Mouse (Mus musculus) gastrocnemius, adult 18-20 months (tissue): ENCODE results near the gene Arhgap32. TPM values are rescaled to one million over a fixed set of nuclear protein-coding genes. Genes with fewer than 3 reads are reported as not detected.

ENCODE experiments used
- DNase-seq: peaks from one replicate; pipeline ENCODE4 v3.0.0; 2021; ENCODE audit warnings: low spot score
- microRNA-seq: library from miRNA; unstranded; fragments of <30 nt; microRNA quantifications from one replicate; pipeline ENCODE4 v1.2.0, GENCODE M21; 2021
- total RNA-seq, 2 experiments: library from RNA; stranded (reverse); gene quantifications; 2 replicates each; pipeline ENCODE4 v1.2.3; 2021

Gene Arhgap32
- total RNA-seq, 2 experiments from 2014 or later, result 6.0 to 6.5 TPM

DNA sequence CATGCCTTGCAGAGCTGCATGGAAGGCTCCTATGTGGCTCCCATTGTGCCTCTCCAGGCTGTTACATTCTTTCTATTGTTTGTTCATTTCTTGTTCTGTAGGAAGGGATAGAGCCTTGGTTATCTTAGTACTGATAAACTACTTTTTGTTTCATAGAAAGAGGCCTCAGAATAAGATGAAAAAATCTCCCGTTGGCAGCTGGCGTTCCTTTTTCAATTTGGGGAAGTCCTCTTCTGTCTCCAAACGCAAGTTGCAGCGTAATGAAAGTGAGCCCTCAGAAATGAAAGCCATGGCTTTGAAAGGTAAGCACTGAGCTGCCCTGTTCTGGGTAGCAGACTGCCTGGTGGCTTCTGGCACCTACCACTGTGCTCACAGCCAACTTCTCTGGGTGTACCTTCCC lies 134.6 kb downstream of the Arhgap32 start:
- no peak for DNase-seq

- no peak for DNase-seq
These were observed 137.8 kb downstream of the Arhgap32 start for GRCm38 (mm10) chr9:32253721-32254120.

DNA sequence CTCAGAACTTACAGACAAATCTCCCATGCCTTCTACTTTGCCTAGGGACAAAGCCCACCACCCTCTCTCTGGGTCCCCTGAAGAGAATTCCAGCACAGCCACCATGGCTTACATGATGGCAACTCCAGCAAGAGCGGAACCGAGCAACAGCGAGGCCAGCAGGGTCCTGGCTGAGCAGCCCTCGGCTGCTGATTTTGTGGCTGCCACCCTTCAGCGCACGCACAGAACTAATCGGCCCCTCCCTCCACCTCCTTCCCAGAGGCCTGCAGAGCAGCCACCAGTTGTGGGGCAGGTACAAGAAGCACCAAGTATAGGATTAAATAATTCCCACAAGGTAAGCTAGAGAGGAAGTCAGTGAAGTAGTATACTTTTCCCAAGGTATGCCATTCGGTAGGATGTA lies 141.4 kb downstream of the Arhgap32 start:
- no peak for DNase-seq

DNA sequence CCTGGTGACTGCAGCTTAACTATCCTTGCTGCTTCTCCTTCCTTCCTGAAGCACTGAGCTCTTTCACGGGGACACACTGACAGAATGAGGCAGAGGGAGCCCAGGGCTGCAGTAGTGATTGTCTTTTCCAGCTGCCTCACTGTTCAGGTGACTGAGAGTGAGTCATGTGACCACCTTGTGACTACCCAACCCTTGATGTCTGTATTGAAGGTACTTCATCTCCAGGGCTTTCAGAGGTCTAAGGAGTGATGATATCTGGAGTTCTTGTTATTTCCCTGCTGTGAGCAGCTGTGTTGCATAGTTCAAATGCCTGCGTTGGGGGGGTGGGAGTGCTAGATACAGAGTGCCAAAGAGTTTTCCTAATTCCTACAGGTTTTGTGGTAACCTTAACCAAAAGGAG lies 141.9 kb downstream of the Arhgap32 start:
- no peak for DNase-seq

GRCm38 (mm10) chr9:32271896-32272444 lies 156.0 kb downstream of the Arhgap32 start:
- peak; percentile 71 for DNase-seq

GRCm38 (mm10) chr9:32278052-32278451 lies 162.1 kb downstream of the Arhgap32 start:
- no peak for DNase-seq

DNA sequence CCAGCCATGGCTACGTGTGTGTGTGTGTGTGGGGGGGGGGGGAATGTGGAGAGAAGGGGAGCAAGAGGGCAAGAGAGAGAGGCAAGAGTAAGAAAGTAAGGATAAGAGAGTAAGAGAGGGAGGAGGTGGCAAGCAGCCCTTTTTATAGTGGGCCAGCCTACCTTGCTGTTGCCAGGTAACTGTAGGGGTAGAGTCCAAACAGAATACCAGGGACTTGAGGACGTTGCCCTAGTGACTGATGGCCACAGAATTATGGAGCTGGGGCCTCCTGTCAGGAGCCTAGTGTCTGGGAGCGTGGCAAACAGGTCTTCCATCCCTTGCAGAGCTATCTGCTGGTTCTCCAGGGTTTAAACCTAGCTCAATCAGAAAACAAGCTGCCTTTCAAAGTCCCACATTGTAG lies 163.9 kb downstream of the Arhgap32 start:
- DNase-seq, result no peak

GRCm38 (mm10) chr9:32280456-32280855 lies 164.5 kb downstream of the Arhgap32 start:
- no peak for DNase-seq

- no peak for DNase-seq
These were observed 167.7 kb downstream of the Arhgap32 start for GRCm38 (mm10) chr9:32283591-32283990.

DNA sequence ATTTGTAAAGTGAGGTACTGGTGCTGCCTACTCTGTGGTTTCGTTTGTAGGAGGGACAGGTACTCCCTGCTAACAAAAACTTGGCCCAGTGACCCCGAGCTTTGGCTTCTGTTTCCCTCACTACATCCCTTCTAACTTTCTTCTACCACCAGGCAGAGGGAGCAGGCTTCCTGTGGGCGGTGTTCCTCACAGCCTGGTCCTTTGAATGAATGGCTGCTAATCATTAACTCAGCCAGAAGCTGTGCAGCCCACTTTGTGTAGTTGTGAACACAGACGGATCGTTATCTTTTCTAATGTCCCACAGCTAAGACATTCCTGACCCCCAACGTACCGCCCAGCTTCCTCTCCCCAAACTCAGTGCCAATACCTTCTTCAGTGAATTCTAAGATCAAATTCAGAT lies 175.7 kb downstream of the Arhgap32 start:
- DNase-seq, result no peak

DNA sequence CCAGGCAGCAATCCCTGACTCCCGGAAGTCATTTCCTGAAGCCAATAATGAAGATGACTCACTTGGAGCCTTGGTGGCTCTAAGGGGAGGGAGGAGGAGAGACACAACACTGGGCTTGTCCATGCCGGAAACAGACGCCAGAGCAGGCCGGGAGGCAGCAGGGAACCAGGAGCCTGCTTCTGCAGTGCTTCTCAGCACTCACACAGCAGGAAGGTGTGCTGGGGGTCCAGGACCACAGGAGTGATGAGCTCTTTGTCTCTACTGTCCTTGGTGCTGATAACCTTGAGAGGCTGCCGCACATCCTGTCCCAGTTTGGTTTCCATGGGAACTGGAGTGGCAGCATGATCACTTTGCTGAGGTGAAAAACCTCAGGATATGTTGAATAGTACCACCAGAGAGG lies 176.8 kb downstream of the Arhgap32 start:
- DNase-seq, result peak; percentile 5

DNA sequence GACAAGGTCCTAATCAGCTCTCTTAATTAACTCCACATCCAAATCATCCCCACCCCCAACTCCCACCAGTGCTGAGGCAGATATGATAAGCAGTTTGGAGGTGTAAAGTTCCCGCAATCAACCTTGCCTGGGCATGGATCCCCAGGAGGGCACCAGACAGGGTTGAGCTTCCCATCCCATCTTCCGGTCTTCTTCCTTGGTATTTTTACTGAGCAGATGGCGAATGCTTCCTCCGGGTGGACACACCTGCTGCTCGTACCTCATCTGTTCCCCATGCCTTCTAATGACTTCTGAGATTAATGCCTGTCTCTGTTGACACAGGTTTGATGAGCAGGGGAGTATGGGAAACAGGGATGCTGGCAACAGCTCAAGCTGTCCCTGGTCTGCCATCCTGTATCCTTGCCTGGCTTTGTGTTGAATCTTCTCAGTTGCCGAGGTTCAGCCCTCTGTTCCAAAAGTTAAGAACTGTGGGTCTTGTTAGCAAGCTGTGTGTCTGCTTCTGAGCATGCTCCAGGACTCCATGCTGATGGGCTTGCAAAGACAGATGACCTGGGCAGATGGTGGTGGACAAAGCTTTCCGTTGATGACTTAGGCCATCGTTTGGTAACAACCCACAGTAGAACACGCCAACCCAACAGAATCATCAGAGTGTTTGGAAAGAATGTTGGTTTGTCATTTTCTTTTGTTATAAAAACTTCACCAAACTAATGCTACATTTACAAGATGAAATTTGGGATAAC lies 179.3 kb downstream of the Arhgap32 start:
- DNase-seq, result no peak

GRCm38 (mm10) chr9:32302501-32303150 lies 186.7 kb downstream of the Arhgap32 start:
- no peak for DNase-seq

DNA sequence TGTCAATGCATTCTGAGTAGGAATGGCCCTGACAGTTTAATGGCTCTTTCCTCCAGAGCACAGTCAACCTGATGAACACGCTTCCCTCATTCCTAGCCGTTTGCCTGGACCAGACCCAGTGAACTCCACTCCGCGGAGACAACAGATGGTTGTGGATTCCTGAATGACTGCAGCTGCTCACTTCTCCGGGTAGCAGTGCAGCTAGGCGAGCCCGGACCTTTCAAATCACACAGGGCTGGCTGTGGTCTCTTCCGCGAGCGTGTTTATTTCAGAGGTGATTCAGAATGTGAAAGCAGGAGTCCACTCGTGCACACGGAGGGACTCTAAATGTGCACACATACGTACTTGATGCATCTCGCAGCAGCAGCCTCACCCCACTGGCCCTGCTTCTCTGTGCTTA lies 195.8 kb downstream of the Arhgap32 start:
- no peak for DNase-seq

DNA sequence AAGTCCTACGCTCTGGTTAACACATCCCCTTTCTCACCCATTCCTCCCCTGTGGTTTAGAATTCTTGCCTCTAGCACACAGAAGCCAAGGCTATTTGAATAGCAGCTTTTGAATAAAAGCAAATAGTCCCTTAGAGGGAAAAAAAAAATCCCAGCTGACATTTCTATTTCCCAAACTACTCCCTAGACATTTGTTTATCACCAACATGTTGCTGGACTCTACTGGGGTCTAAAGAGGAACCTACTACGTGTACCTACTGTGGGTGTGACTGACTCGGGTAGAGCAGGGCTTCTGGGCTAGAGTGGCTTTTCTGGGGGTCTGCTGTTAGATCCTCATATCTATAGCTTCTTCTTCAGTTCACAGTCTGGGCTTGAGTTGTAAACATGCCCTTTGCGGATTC lies 196.3 kb downstream of the Arhgap32 start:
- no peak for DNase-seq

- no peak for DNase-seq
These were observed 198.1 kb downstream of the Arhgap32 start for GRCm38 (mm10) chr9:32314071-32314470.

- no peak for DNase-seq
These were observed 200.1 kb downstream of the Arhgap32 start for GRCm38 (mm10) chr9:32315999-32316398.

Small RNA genes lying within 50 kb of the gene (microRNA-seq; reads per million reads assigned to microRNA genes)
- gene Gm44453, result not detected

Other genes with a start within 250 kb of the Arhgap32 start
- gene Barx2, start 202.7 kb upstream of the Arhgap32 start, total RNA-seq, result 10 to 100 TPM in 1 of 2 experiments, 1 to 10 TPM in 1; 4.2 to 13.0 TPM
- gene Kcnj5, start 228.2 kb downstream of the Arhgap32 start, total RNA-seq, result not detected